Mouse (Mus musculus) neural tube, embryonic 11.5 days (tissue): ENCODE measurements around the gene Zmynd12. TPM values are rescaled to one million over a fixed set of nuclear protein-coding genes. Genes with fewer than 3 reads are reported as not detected.

Experiments
- ATAC-seq: fragments of 200-750 bp; cut with Nextera tagmentation; 2 replicates; pipeline ENCODE4 v1.8.0; 2017; ENCODE audit warnings: moderate number of reproducible peaks, mild to moderate bottlenecking, moderate TSS enrichment, moderate library complexity; ENCODE audit not compliant: insufficient read depth, low FRiP score, low TSS enrichment
- DNase-seq: peaks from one replicate; pipeline ENCODE4 v3.0.0-alpha.2; 2015; ENCODE audit warnings: low spot score
- H3K27ac ChIP-seq: fragments of 300-500 bp; sonication (generic); 2 replicates; pipeline ENCODE4 v1.5.1; 2014; ENCODE audit warnings: low read depth, mild to moderate bottlenecking, low read length
- H3K27me3 ChIP-seq: fragments of 300-500 bp; sonication (generic); 2 replicates; pipeline ENCODE4 v1.6.1; 2014; ENCODE audit warnings: mild to moderate bottlenecking, low read length, mixed read lengths; ENCODE audit not compliant: control insufficient read depth, insufficient read depth
- H3K36me3 ChIP-seq: fragments of 300-500 bp; sonication (generic); 2 replicates; pipeline ENCODE4 v1.6.1; 2014; ENCODE audit warnings: mild to moderate bottlenecking, low read length, moderate library complexity, mixed read lengths; ENCODE audit not compliant: control insufficient read depth, insufficient read depth
- H3K4me1 ChIP-seq: fragments of 300-500 bp; sonication (generic); 2 replicates; pipeline ENCODE4 v1.6.1; 2014; ENCODE audit warnings: low read length, mixed read lengths; ENCODE audit not compliant: control insufficient read depth, insufficient read depth
- H3K4me2 ChIP-seq: fragments of 300-500 bp; sonication (generic); 2 replicates; pipeline ENCODE4 v1.6.1; 2014; ENCODE audit warnings: low read depth, mild to moderate bottlenecking, moderate library complexity
- H3K4me3 ChIP-seq: fragments of 300-500 bp; sonication (generic); 2 replicates; pipeline ENCODE4 v1.5.1; 2014; ENCODE audit warnings: low read depth, low read length
- H3K9ac ChIP-seq: fragments of 300-500 bp; sonication (generic); 2 replicates; pipeline ENCODE4 v1.6.1; 2014; ENCODE audit warnings: mild to moderate bottlenecking, low read length
- H3K9me3 ChIP-seq: fragments of 300-500 bp; sonication (generic); 2 replicates; pipeline ENCODE4 v1.6.1; 2016; ENCODE audit warnings: low read length; ENCODE audit not compliant: control insufficient read depth
- WGBS: fragments of 180-500 bp; shearing (Covaris S2); extraction: QIAGEN DNeasy Blood & Tissue Kit; methylation state at CpG from one replicate; pipeline ENCODE4 v1.1.7; 2014; 5-methylcytosine and 5-hydroxymethylcytosine counted together
- polyA plus RNA-seq: library from polyadenylated mRNA; unstranded; fragments of >200 nt; fragmentation: Nextera tagmentation; extraction: Ambion mirVana; gene quantifications from 2 replicates; pipeline ENCODE4 v1.2.1, GENCODE M21; 2014

Gene Zmynd12
- polyA plus RNA-seq, 1 experiment from 2014 or later = not detected

DNA sequence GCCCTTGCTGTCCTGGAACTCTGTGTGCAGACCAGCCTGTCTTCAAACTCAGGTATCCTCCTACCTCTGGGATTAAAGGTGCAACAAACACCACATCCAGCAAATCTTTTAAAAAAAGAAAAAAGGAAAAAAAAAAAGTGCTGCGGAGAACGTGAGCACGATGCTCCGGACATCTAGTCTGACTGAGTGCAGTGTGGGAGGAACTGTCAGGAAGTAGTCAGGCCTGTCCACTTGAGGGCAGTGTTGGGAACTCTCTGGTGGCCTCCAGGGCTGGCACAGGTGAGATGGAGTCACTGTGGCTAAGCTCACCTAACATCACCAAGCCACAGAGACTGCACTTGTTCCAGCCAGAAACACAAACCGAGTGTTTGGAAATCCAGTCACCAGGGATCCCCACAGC lies 8.1 kb downstream of the Zmynd12 start:
- Histone ChIP-seq H3K4me1 (no peaks in the 10 kb centered on the region), H3K9ac (no peak overlapping the region), H3K36me3 (no peaks in the 10 kb centered on the region), H3K9me3 (no peaks in the 10 kb centered on the region), H3K27me3 (no peaks in the 10 kb centered on the region), H3K4me3 (no peak overlapping the region), H3K4me2 (no peak overlapping the region), H3K27ac (no peak overlapping the region)
- no peak for DNase-seq
- 31% methylated on average over 5 of the region's 5 CpGs for WGBS
- no peak for ATAC-seq

DNA sequence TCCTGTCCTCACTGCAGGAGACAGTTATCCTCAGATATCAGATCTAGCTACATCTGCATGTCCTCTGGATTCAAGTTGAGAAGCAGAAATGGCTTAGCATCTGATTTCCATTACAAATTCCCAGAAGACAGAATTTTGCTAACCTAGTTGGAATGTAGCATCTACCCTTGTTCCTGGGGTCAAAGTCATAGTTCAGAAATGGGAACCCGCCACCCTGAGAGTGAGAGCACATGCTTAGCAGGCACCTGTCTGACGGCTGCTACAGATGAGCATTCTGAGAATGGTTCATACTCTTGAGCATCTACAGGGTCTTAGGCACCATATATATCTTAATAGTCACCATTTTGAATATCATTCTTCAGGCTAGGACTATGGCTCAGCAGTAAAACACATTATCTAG lies 15.3 kb downstream of the Zmynd12 start:
- Histone ChIP-seq H3K9me3 (no peaks in the 10 kb centered on the region), H3K27me3 (no peaks in the 10 kb centered on the region), H3K4me3 (no peak overlapping the region), H3K36me3 (no peaks in the 10 kb centered on the region), H3K4me2 (no peak overlapping the region), H3K27ac (no peak overlapping the region), H3K4me1 (no peaks in the 10 kb centered on the region), H3K9ac (no peak overlapping the region)
- no peak for ATAC-seq
- no peak for DNase-seq
- WGBS = 88% methylated on average over 2 of the region's 2 CpGs

DNA sequence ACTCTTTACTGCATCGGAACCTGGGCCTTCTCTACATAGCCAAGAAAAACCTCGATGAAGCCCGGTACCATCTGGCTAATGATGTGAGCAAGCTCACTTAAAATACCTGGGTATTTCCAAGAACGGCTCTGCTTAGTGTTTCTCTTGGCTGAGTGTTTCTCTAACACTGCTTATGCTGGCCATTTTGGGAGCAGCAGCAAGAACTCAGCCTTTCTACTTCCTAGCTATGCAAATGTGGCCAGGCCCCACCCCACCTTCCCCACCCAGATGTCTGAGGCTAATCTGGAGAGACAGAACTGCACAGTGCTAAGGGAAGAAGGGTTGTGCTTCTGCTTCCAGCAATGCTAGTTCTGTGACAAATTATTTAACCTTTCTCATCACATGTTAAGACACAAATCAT lies 19.2 kb downstream of the Zmynd12 start:
- no peaks in the 10 kb centered on the region for H3K36me3 ChIP-seq
- no peaks in the 10 kb centered on the region for H3K4me1 ChIP-seq
- H3K27me3 ChIP-seq = no peaks in the 10 kb centered on the region
- H3K9ac ChIP-seq = no peak overlapping the region
- H3K4me2 ChIP-seq = no peak overlapping the region
- no peaks in the 10 kb centered on the region for H3K9me3 ChIP-seq
- H3K27ac ChIP-seq = no peak overlapping the region
- ATAC-seq (no peak), DNase-seq (no peak)
- H3K4me3 ChIP-seq = no peak overlapping the region
- 94% methylated on average over 4 of the region's 4 CpGs for WGBS

DNA sequence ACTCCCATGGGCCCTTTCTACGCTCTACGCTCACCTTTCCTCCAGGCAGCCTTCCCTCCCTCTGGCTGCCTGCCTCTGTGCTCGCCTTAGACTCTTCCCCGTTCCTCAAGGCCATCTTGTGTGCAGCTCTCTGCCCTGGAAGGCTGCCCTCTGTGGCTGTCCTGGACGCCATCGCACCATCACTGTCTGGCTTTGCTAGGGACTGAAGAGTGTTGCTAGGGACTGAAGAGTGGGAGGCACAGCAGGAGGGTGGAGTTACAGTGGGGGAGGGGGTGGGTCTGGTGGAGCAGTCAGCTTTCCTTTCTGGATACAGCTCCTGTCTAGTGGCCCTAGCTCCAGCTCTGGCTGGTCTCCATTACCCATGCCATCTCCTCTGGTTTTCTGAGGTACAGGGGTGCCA lies 19.9 kb downstream of the Zmynd12 start:
- no peak for DNase-seq
- no peaks in the 10 kb centered on the region for H3K9me3 ChIP-seq
- no peak overlapping the region; the same call in 1 of the 2 replicates for H3K9ac ChIP-seq
- no peak overlapping the region for H3K4me3 ChIP-seq
- ATAC-seq = no peak
- no peaks in the 10 kb centered on the region for H3K36me3 ChIP-seq
- WGBS = 51% methylated on average over 6 of the region's 6 CpGs
- no peaks in the 10 kb centered on the region for H3K4me1 ChIP-seq
- no peak overlapping the region for H3K27ac ChIP-seq
- H3K27me3 ChIP-seq = no peaks in the 10 kb centered on the region
- H3K4me2 ChIP-seq = no peak overlapping the region

DNA sequence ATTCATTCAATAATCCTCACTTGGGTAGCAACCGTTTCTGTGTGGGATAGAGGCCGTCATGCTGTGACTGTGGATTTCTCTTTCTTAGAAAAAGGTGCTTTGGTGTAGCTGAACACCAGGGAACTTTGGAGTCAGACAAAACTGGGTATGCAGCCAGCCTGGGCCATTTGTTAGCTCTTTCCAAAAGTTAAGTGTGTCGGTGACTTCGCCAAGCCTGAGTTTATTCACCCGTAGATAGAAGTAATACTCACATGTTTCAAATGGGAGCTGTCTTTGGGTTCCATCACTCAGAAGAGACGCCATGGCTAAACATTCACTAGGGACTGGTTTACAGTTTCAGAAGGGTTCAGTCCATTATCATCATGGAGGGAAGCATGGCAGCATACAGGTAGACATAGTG lies 24.6 kb downstream of the Zmynd12 start:
- WGBS = 92% methylated on average over 6 of the region's 6 CpGs
- no peak overlapping the region for H3K4me3 ChIP-seq
- no peak for ATAC-seq

DNA sequence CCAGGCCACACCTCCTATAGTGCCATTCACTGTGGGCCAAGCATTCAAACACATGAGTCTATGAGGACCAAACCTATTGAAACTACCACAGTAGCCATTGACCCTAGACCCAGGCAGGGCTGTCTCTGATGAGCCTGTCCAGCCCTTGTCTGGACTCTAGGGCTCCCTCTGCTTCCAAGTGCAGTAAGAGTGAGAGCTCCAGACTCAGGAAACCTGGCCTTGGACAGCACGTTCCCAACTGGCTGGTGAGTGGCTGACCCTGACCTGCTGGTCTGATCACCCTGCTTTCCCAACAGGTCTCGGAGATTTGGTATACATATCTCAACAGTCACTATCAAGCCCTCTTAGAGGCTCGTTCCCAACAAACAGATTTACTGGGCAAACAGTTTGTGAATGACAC lies 25.2 kb downstream of the Zmynd12 start:
- H3K4me2 ChIP-seq = no peak overlapping the region
- H3K9me3 ChIP-seq = no peaks in the 10 kb centered on the region
- no peak overlapping the region for H3K27ac ChIP-seq
- DNase-seq (no peak), ATAC-seq (no peak)
- no peaks in the 10 kb centered on the region for H3K4me1 ChIP-seq
- H3K36me3 ChIP-seq = no peaks in the 10 kb centered on the region
- H3K4me3 ChIP-seq = no peak overlapping the region
- H3K27me3 ChIP-seq = no peaks in the 10 kb centered on the region
- WGBS = 81% methylated on average over 3 of the region's 3 CpGs
- H3K9ac ChIP-seq = no peak overlapping the region

More for the DNA sequence above, 24.6 kb downstream of the Zmynd12 start:
- no peaks in the 10 kb centered on the region for H3K4me1 ChIP-seq
- H3K27ac ChIP-seq = no peak overlapping the region
- no peaks in the 10 kb centered on the region for H3K9me3 ChIP-seq
- no peak overlapping the region for H3K9ac ChIP-seq
- H3K36me3 ChIP-seq = no peaks in the 10 kb centered on the region
- no peak overlapping the region for H3K4me2 ChIP-seq
- no peak for DNase-seq
- no peaks in the 10 kb centered on the region for H3K27me3 ChIP-seq

DNA sequence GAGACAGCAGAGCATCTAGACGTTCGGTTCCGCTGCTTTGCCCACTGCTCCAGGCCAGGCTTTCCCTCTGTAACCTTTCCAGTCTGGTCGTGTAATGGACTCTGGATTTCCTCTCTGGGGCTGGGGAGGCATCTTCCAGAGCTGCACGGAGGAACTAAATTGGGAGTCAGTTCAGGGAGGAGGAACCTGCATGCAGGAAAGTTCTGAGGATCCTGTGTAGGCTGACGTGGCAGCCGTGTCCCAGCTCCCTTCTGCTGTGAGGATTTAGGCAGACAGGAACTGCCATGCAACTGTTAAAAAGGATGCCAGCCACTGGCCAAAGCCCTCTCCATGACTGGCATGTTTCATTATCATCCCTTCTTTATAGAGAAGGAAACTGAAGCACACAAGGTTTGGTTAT lies 27.8 kb downstream of the Zmynd12 start:
- Histone ChIP-seq H3K27me3 (no peaks in the 10 kb centered on the region), H3K9ac (no peak overlapping the region), H3K4me1 (no peaks in the 10 kb centered on the region; the same call in 1 of the 2 replicates), H3K4me2 (no peak overlapping the region), H3K36me3 (no peaks in the 10 kb centered on the region), H3K9me3 (no peaks in the 10 kb centered on the region), H3K27ac (no peak overlapping the region), H3K4me3 (no peak overlapping the region)
- ATAC-seq = no peak
- WGBS = 70% methylated on average over 7 of the region's 7 CpGs
- no peak for DNase-seq

DNA sequence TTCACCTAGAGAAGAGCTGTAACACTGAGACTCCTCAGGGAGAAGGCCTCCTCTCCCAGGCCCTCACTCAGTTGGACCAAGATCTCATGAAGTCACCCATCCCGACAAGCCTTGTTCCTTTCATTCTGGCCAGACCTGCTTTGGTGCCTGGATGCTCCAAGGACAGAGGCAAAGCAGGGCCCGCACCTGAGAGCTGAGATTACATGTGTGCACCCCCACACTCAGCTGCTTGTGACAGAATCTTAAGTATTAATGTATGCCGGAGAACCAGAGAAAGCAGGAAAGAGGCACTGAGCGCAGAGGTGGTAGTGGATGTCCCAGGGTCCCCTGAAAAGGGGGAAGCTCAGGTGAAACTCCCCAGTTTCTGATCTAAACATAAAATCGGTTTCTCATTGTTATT lies 30.5 kb downstream of the Zmynd12 start:
- Histone ChIP-seq H3K4me3 (no peak overlapping the region), H3K27me3 (no peaks in the 10 kb centered on the region), H3K4me1 (no peaks in the 10 kb centered on the region; the same call in 1 of the 2 replicates), H3K9me3 (no peaks in the 10 kb centered on the region), H3K36me3 (no peaks in the 10 kb centered on the region), H3K4me2 (no peak overlapping the region), H3K27ac (peak overlapping the region; percentile 39; the same call in 1 of the 2 replicates), H3K9ac (no peak overlapping the region)
- ATAC-seq = no peak
- WGBS = 66% methylated on average over 5 of the region's 5 CpGs
- no peak for DNase-seq

DNA sequence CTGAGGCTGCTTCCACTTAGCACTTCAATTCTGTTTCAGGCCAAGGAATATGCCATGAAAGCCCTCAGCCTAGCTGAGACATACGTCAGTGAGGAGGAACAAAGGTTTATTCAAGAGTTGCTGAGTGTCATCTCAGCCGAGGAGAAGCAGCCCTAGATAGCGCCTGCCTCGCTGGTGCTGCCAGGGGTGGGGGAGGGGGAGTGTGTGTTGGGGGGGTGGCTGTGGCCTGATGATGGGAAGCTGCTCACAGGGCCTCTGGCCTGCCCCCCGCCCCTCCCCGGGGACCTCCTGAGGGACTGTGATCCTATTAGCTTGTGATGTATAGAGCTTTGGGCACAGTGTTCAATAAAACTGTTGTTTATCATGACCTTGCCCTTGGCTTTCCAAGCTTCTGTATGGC lies 30.9 kb downstream of the Zmynd12 start:
- peak overlapping the region; percentile 39; the same call in 1 of the 2 replicates for H3K27ac ChIP-seq
- H3K4me3 ChIP-seq = no peak overlapping the region
- peak; percentile 38 for ATAC-seq
- H3K4me1 ChIP-seq = no peaks in the 10 kb centered on the region; the same call in 1 of the 2 replicates
- 25% methylated on average over 6 of the region's 6 CpGs for WGBS
- no peak overlapping the region for H3K4me2 ChIP-seq
- H3K9me3 ChIP-seq = no peaks in the 10 kb centered on the region
- no peaks in the 10 kb centered on the region for H3K27me3 ChIP-seq
- no peak overlapping the region for H3K9ac ChIP-seq
- no peaks in the 10 kb centered on the region for H3K36me3 ChIP-seq
- DNase-seq = peak; percentile 57
